Mouse (Mus musculus): ENCODE measurements around the gene Ninj1. TPM values are rescaled to one million over a fixed set of nuclear protein-coding genes. Genes with fewer than 3 reads are reported as not detected.

Gene Ninj1
- total RNA-seq, 2 experiments from 2014 or later = 18.7 to 19.3 TPM

GRCm38 (mm10) chr13:49198734-49199133, 11.4 kb downstream of the Ninj1 start:
- no peak for DNase-seq

- no peak for DNase-seq
Measured at GRCm38 (mm10) chr13:49199891-49200290, 12.6 kb downstream of the Ninj1 start.

GRCm38 (mm10) chr13:49200688-49201087, 13.4 kb downstream of the Ninj1 start:
- no peak for DNase-seq

- DNase-seq = no peak
Measured at GRCm38 (mm10) chr13:49202556-49202955, 15.3 kb downstream of the Ninj1 start.

GRCm38 (mm10) chr13:49205381-49205998, 18.2 kb downstream of the Ninj1 start:
- peak; percentile 70 to 78 for DNase-seq

GRCm38 (mm10) chr13:49206341-49206740, 19.1 kb downstream of the Ninj1 start:
- no peak for DNase-seq

- DNase-seq = no peak
Measured at GRCm38 (mm10) chr13:49209306-49209705, 22.0 kb downstream of the Ninj1 start.

- no peak for DNase-seq
Measured at GRCm38 (mm10) chr13:49212711-49213500, 25.6 kb downstream of the Ninj1 start.

- DNase-seq = no peak
Measured at GRCm38 (mm10) chr13:49213531-49213932, 26.2 kb downstream of the Ninj1 start.

- DNase-seq = no peak
Measured at GRCm38 (mm10) chr13:49214454-49214853, 27.2 kb downstream of the Ninj1 start.

GRCm38 (mm10) chr13:49215128-49215503, 27.8 kb downstream of the Ninj1 start:
- DNase-seq = no peak

- peak; percentile 85 to 87 for DNase-seq
Measured at GRCm38 (mm10) chr13:49215504-49216219, 28.4 kb downstream of the Ninj1 start, which contains the start of gene Card19. Gene Card19 (minus strand): TSS chr13:49216037.

- no peak for DNase-seq
Measured at GRCm38 (mm10) chr13:49216220-49216552, 28.9 kb downstream of the Ninj1 start.

- no peak for DNase-seq
Measured at GRCm38 (mm10) chr13:49216808-49217561, 29.7 kb downstream of the Ninj1 start.

- DNase-seq = no peak
Measured at GRCm38 (mm10) chr13:49218651-49219050, 31.4 kb downstream of the Ninj1 start.

- no peak for DNase-seq
Measured at GRCm38 (mm10) chr13:49219367-49219766, 32.1 kb downstream of the Ninj1 start.

- DNase-seq = no peak
Measured at GRCm38 (mm10) chr13:49220912-49221311, 33.6 kb downstream of the Ninj1 start.

- DNase-seq = no peak
Measured at GRCm38 (mm10) chr13:49224314-49224713, 37.0 kb downstream of the Ninj1 start.

GRCm38 (mm10) chr13:49224729-49225128, 37.4 kb downstream of the Ninj1 start:
- DNase-seq = no peak

- DNase-seq = no peak
Measured at GRCm38 (mm10) chr13:49225159-49225558, 37.9 kb downstream of the Ninj1 start.

GRCm38 (mm10) chr13:49225633-49226032, 38.3 kb downstream of the Ninj1 start:
- no peak for DNase-seq

GRCm38 (mm10) chr13:49233792-49234572, 46.7 kb downstream of the Ninj1 start:
- no peak for DNase-seq
